Mouse (Mus musculus) adrenal gland, adult (tissue): ENCODE data around the gene Gm17359.

Source experiments
- DNase-seq, 2 experiments: peaks; one replicate each; pipeline ENCODE4 v3.0.0; 2022 to 2023; ENCODE audit warnings: low spot score in 1 of 2; ENCODE audit not compliant: inconsistent age in 2 of 2

Gene Gm17359

DNA sequence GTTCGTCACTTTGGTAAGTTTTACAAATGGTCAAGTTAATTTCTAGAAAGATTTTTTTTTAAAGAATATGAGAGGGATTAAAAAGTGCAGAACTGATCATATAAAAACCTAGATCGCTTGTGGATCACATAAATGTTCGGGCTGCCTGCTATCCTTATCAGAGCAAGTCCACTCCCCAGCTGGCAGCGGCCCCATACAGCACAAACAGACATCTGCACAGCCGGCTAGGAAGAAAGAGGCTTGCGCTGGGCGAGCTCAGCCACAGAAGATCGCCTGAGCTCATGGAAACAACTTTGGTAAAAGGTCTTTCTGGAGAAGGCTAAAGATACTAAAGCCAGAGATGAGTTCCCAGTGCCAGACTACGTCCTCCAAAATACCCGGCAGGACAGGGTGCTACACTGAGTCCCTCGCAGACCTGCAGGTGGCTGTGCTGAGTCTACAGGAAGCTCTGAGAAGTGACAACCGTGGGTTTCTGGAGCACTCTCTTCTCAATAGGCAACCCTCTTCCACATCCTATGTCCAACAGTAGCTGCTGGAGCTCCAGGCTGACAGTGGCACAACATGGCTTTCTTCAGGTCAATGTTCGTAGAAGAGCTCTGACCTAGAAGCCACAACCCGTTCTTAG, 122.3 kb downstream of the Gm17359 start:
- no peak for DNase-seq

- no peak for DNase-seq
These were observed 133.0 kb downstream of the Gm17359 start for GRCm38 (mm10) chr3:79469440-79469839.

DNA sequence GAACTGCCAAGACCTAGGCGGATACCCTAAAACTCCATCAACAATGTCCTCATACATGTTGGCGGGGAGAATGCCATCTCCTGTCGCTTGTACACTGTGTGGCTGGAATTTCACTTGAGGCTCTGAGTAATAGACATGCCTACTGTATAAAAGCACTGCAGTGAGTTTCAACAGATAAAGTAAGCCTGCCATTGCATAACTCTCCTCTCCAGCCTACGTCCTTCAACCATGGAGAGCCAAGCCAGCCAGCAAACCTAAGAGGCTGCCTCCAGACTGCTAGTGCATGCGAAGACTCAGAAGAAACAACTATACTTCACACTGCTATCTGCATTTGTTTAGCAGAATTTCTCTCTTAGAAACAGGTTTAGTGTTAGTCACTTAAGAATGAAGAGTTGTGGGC, 135.9 kb downstream of the Gm17359 start:
- peak in 1 of 2 experiments; percentile 68 for DNase-seq

GRCm38 (mm10) chr3:79474911-79475310, 138.4 kb downstream of the Gm17359 start:
- DNase-seq, result no peak

DNA sequence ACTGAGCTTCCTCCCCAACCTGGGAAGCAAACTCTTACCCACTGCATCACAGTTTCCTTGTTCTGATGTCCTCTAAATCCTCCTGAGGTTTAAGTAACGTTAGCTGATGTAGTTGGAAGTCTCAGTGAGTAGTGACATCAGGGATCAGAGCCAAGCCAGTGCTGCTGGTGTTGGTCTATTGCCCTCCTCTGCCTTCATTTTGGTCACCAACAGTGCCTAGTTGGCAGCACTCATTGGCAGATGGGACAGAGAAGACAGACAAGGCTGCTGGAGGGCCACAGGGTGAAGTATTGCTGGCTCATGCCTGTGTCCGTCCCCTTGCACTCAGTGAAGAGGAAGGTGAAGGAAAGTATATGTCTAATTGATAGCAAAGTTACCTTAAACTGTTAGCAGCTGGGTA, 139.5 kb downstream of the Gm17359 start:
- no peak for DNase-seq

DNA sequence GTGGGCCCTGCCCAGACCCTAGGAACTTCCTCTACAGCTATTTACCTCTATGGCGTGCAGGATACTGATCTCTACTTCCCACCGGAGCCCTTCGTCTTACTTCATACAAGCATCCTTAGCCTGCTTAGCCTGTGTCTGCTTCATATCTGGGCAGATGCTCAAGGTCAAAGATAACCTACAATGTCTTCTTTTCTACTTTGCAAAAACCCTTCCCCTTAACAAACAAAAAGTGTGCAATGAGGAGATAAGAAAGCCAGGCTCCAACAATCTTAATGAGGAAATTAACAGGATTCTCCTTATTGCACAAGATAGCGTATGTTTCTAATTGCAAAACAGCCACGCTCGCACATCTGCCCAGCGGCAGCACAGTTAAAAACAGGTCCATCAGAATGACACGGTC, 141.9 kb downstream of the Gm17359 start:
- DNase-seq, result no peak

GRCm38 (mm10) chr3:79478880-79479279, 142.4 kb downstream of the Gm17359 start:
- no peak for DNase-seq

GRCm38 (mm10) chr3:79484286-79485063, 148.0 kb downstream of the Gm17359 start:
- DNase-seq, result peak in 1 of 2 experiments; percentile 21

- DNase-seq, result no peak
These were observed 151.6 kb downstream of the Gm17359 start for GRCm38 (mm10) chr3:79488025-79488424.

DNA sequence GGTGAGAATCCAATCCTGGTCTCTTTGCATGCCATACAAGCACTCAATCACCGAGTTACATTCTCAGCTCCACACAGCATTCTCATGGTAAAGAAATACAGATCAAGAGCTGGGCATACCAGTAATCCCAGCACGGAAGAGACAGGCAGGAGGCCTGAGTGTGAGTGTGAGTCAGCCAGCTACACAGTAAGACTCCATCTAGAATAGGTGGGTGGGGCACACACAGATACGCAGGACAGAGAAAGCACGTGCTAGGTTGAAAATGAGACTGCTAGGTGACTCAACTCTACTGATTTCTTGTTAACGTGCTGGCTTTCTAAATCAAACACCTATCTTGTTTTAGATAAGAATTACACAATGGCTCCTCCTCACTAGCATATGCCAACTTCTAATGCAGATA, 153.6 kb downstream of the Gm17359 start:
- no peak for DNase-seq

- no peak for DNase-seq
These were observed 155.2 kb downstream of the Gm17359 start for GRCm38 (mm10) chr3:79491614-79492013.

DNA sequence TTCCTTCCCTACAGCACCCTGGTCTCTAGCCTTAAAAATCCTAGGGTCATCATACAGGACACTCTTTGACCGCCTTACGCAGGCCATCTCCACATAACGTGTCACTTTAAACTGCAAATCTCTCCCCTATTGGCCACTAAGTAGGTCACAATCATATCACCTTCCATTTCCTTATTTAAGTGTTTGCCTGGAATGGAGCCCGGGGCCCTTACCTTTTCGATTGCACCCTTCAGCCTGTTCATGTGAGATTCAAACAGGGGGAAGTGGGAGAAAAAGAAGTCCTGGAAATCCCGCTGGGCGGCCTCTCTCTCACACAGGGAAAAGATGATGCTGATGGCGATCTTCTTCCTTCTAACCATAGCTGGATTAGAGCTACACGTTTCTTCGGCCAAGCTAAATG, 156.6 kb downstream of the Gm17359 start:
- no peak for DNase-seq

DNA sequence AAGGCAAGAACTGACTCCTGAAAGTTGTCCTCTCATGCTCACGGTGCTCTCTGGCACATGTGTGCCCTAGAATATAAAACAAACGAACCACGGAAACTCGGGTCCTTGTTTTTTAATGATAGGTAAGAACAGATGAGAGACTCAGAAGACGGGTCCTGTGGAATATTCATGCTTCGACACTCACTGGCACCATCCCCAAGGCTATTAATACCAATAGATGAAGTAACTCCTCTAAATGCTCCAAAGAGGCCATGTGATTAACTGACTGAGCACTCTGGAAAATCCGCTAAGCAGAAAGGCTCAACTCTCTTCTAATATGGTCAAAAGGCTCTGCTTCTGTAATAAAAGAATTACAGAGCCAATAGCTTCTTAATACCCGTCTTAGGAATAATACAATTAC, 157.6 kb downstream of the Gm17359 start:
- no peak for DNase-seq

- DNase-seq, result no peak
These were observed 158.7 kb downstream of the Gm17359 start for GRCm38 (mm10) chr3:79495151-79495550.

DNA sequence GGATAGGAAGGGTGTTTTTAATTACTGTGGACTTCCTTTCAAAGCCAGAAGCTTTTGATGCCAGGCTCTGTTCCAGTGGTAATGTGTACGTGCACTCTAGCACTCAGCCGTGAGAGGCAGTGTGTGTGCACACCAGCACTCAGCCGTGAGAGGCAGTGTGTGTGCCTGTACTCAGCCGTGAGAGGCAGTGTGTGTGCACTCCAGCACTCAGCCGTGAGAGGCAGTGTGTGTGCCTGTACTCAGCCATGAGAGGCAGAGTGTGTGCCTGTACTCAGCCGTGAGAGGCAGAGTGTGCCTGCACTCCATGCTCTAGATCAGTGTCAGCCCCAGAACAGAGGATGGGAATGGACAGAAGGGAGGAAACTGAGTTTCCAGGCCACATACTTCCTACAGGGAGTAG, 160.2 kb downstream of the Gm17359 start:
- DNase-seq, result no peak

GRCm38 (mm10) chr3:79500279-79500678, 163.8 kb downstream of the Gm17359 start:
- peak; percentile 9 to 44 for DNase-seq

GRCm38 (mm10) chr3:79501166-79501728, 164.8 kb downstream of the Gm17359 start:
- no peak for DNase-seq
